Mouse (Mus musculus) forebrain, embryonic 14.5 days (tissue): ENCODE data around the gene Ercc4. TPM values are rescaled to one million over a fixed set of nuclear protein-coding genes. Genes with fewer than 3 reads are reported as not detected.

Source experiments
- ATAC-seq: fragments of 200-750 bp; cut with Nextera tagmentation; 2 replicates; pipeline ENCODE4 v1.8.0; 2017; ENCODE audit warnings: mild to moderate bottlenecking, moderate library complexity
- DNase-seq: peaks from one replicate; pipeline ENCODE4 v3.0.0-alpha.2; 2015; ENCODE audit warnings: low spot score
- H3K27ac ChIP-seq: fragments of 300-500 bp; sonication (generic); 2 replicates; pipeline ENCODE4 v1.5.1; 2014; ENCODE audit warnings: low read depth, mild to moderate bottlenecking, control low read depth, low read length, moderate library complexity
- H3K27me3 ChIP-seq: fragments of 300-500 bp; sonication (generic); replicated peaks from 2 replicates; pipeline ENCODE4 v1.6.1; 2014; ENCODE audit warnings: low read length, control low read depth, mixed read lengths; ENCODE audit not compliant: control insufficient read depth, insufficient read depth
- H3K36me3 ChIP-seq: fragments of 300-500 bp; sonication (generic); 2 replicates; pipeline ENCODE4 v1.6.1; 2014; ENCODE audit warnings: low read length, control low read depth; ENCODE audit not compliant: control insufficient read depth, insufficient read depth
- H3K4me1 ChIP-seq: fragments of 300-500 bp; sonication (generic); 2 replicates; pipeline ENCODE4 v1.6.1; 2014; ENCODE audit warnings: antibody characterized with exemption, low read length, control low read depth; ENCODE audit not compliant: control insufficient read depth, insufficient read depth
- H3K4me2 ChIP-seq: fragments of 300-500 bp; sonication (generic); 2 replicates; pipeline ENCODE4 v1.6.1; 2014; ENCODE audit warnings: mild to moderate bottlenecking, control low read depth, low read length
- H3K4me3 ChIP-seq: fragments of 300-500 bp; sonication (generic); 2 replicates; pipeline ENCODE4 v1.5.1; 2014; ENCODE audit warnings: low read depth, low read length, control low read depth
- H3K9ac ChIP-seq: fragments of 300-500 bp; sonication (generic); 2 replicates; pipeline ENCODE4 v1.6.1; 2014; ENCODE audit warnings: mild to moderate bottlenecking, low read length, control low read depth, moderate library complexity
- H3K9me3 ChIP-seq: fragments of 300-500 bp; sonication (generic); replicated peaks from 2 replicates; pipeline ENCODE4 v1.6.1; 2016; ENCODE audit warnings: low read length, control low read depth, mixed read lengths; ENCODE audit not compliant: control insufficient read depth
- WGBS: fragments of 180-500 bp; shearing (Covaris S2); extraction: QIAGEN DNeasy Blood & Tissue Kit; methylation state at CpG from one replicate; pipeline ENCODE4 v1.1.7; 2014; 5-methylcytosine and 5-hydroxymethylcytosine counted together
- polyA plus RNA-seq: library from polyadenylated mRNA; unstranded; fragments of >200 nt; fragmentation: Nextera tagmentation; extraction: Ambion mirVana; gene quantifications from 2 replicates; pipeline ENCODE4 v1.2.1, GENCODE M21; 2014

Gene Ercc4
- polyA plus RNA-seq, 1 experiment from 2014 or later: 9.9 TPM

- H3K4me1 ChIP-seq: no peaks in the 10 kb centered on the region
- H3K4me2 ChIP-seq: no peak overlapping the region
- ATAC-seq: no peak
- H3K9ac ChIP-seq: no peak overlapping the region
- H3K27ac ChIP-seq: no peak overlapping the region
- H3K4me3 ChIP-seq: no peak overlapping the region
- no peak for DNase-seq
- H3K36me3 ChIP-seq: no peaks in the 10 kb centered on the region
- no peaks in the 10 kb centered on the region for H3K9me3 ChIP-seq
- no peaks in the 10 kb centered on the region for H3K27me3 ChIP-seq
- WGBS: 47% methylated on average over 2 of the region's 2 CpGs
Observed at GRCm38 (mm10) chr16:13199204-13199603, 89.7 kb downstream of the Ercc4 start.

Other genes starting within 250 kb of the Ercc4 start
- gene Mrtfb, start 146.8 kb downstream of the Ercc4 start, polyA plus RNA-seq: 13.6 and 15.6 TPM in 2 replicates